Mouse (Mus musculus) myocyte (in vitro differentiated cells): Measurements from ENCODE around the gene Tpgs1. TPM values are rescaled to one million over a fixed set of nuclear protein-coding genes. Genes with fewer than 3 reads are reported as not detected.

Source experiments
- H3K27me3 ChIP-seq: one replicate; pipeline ENCODE4 v1.6.1; 2011; ENCODE audit not compliant: control insufficient read depth, insufficient read depth, insufficient read length
- H3K36me3 ChIP-seq: one replicate; pipeline ENCODE4 v1.6.1; 2011; ENCODE audit not compliant: control insufficient read depth, insufficient read depth
- H3K4me2 ChIP-seq: one replicate; pipeline ENCODE4 v1.6.1; 2011; ENCODE audit warnings: low read depth, control low read depth
- H3K4me3 ChIP-seq: one replicate; pipeline ENCODE4 v1.5.1; 2011; ENCODE audit warnings: mild to moderate bottlenecking, control low read depth, moderate library complexity
- H3K79me2 ChIP-seq: one replicate; pipeline ENCODE4 v1.6.1; 2011; ENCODE audit not compliant: control insufficient read depth, insufficient read depth
- H3ac ChIP-seq: one replicate; pipeline ENCODE4 v1.6.1; 2011; ENCODE audit not compliant: control insufficient read depth, insufficient read length
- CEBPB ChIP-seq: IDR thresholded peaks from 2 replicates; pipeline ENCODE4 v1.6.1; 2011; ENCODE audit warnings: mild to moderate bottlenecking, moderate library complexity; ENCODE audit not compliant: poor library complexity, insufficient read depth, severe bottlenecking
- E2F4 ChIP-seq: IDR thresholded peaks from one replicate; pipeline ENCODE4 v1.6.1; 2011; ENCODE audit warnings: mild to moderate bottlenecking, control low read depth, moderate library complexity; ENCODE audit not compliant: insufficient read depth
- MAX ChIP-seq: IDR thresholded peaks from one replicate; pipeline ENCODE4 v1.6.1; 2011; ENCODE audit warnings: low read depth, mild to moderate bottlenecking, control low read depth
- MYOD1 ChIP-seq, 3 experiments: IDR thresholded peaks; one replicate each; pipeline ENCODE4 v1.6.1; 2011; ENCODE audit warnings: control low read depth in 2 of 3, low read depth in 2 of 3, mild to moderate bottlenecking in 2 of 3, moderate library complexity in 1 of 3; ENCODE audit not compliant: insufficient read length in 2 of 3, control insufficient read depth in 1 of 3
- MYOG ChIP-seq, 3 experiments: IDR thresholded peaks; one replicate each; pipeline ENCODE4 v1.6.1; 2011; ENCODE audit warnings: control low read depth in 2 of 3, low read depth in 2 of 3, mild to moderate bottlenecking in 2 of 3; ENCODE audit not compliant: insufficient read length in 2 of 3, control insufficient read depth in 1 of 3, insufficient read depth in 1 of 3
- POLR2A ChIP-seq: IDR thresholded peaks from one replicate; pipeline ENCODE4 v1.6.1; 2011; ENCODE audit warnings: low read depth, mild to moderate bottlenecking, control low read depth, moderate library complexity; ENCODE audit not compliant: insufficient read length
- POLR2AphosphoS2 ChIP-seq: IDR thresholded peaks from one replicate; pipeline ENCODE4 v1.6.1; 2011; ENCODE audit warnings: low read depth, control low read depth; ENCODE audit not compliant: insufficient read length
- REST ChIP-seq: IDR thresholded peaks from one replicate; pipeline ENCODE4 v1.6.1; 2011; ENCODE audit warnings: mild to moderate bottlenecking, control low read depth, moderate library complexity; ENCODE audit not compliant: insufficient read depth, insufficient read length
- SRF ChIP-seq: IDR thresholded peaks from one replicate; pipeline ENCODE4 v1.6.1; 2011; ENCODE audit warnings: low read depth; ENCODE audit not compliant: control insufficient read depth, insufficient read length
- TCF12 ChIP-seq: IDR thresholded peaks from one replicate; pipeline ENCODE4 v1.6.1; 2011; ENCODE audit warnings: mild to moderate bottlenecking, control low read depth; ENCODE audit not compliant: poor library complexity, insufficient read depth, severe bottlenecking
- TCF3 ChIP-seq: IDR thresholded peaks from one replicate; pipeline ENCODE4 v1.6.1; 2011; ENCODE audit warnings: low read depth, control low read depth; ENCODE audit not compliant: insufficient read length
- USF1 ChIP-seq: IDR thresholded peaks from one replicate; pipeline ENCODE4 v1.6.1; 2011; ENCODE audit warnings: low read depth, mild to moderate bottlenecking, control low read depth, moderate library complexity
- polyA plus RNA-seq: library from polyadenylated mRNA; unstranded; fragments of >200 nt; fragmentation: generic; extraction: Trizol; gene quantifications from one replicate; pipeline ENCODE4 v1.2.1, GENCODE M21; 2012; ENCODE audit warnings: missing spikeins

The Tpgs1 gene
- polyA plus RNA-seq, 1 experiment, result 80.2 TPM

- Histone ChIP-seq H3K4me2 (peak overlapping the region; percentile 100), H3K4me3 (peak overlapping the region; percentile 98), H3K79me2 (peaks cover 42% of the 10 kb centered on the region), H3ac (peak overlapping the region; percentile 15), H3K27me3 (no peaks in the 10 kb centered on the region), H3K36me3 (peaks cover 26% of the 10 kb centered on the region)
- TF ChIP-seq MAX, result no peak
- peak; percentile 59 to 77 (median 71) for TF ChIP-seq MYOD1 (IDR thresholded peaks at IDR 0.05; ENCODE audit: control insufficient read depth in 1 of 3, insufficient read length in 2 of 3, low read depth in 2 of 3)
- TF ChIP-seq TCF12, result peak; percentile 68
- no peak for TF ChIP-seq E2F4
- peak; percentile 23 for TF ChIP-seq POLR2A
- peak; percentile 27 for TF ChIP-seq POLR2AphosphoS2
- TF ChIP-seq USF1, result no peak
- TF ChIP-seq MYOG (IDR thresholded peaks at IDR 0.05; ENCODE audit: control insufficient read depth in 1 of 3, insufficient read depth in 1 of 3, insufficient read length in 2 of 3, low read depth in 2 of 3), result peak in 2 of 3 experiments; percentile 68 to 74
These were observed 13.9 kb downstream of the Tpgs1 start for GRCm38 (mm10) chr10:79682916-79683582.

GRCm38 (mm10) chr10:79683726-79684640 lies 14.8 kb downstream of the Tpgs1 start:
- Histone ChIP-seq H3K79me2 (peaks cover 42% of the 10 kb centered on the region), H3K36me3 (peaks cover 30% of the 10 kb centered on the region), H3K4me3 (peak overlapping the region; percentile 98), H3K4me2 (peak overlapping the region; percentile 100), H3ac (no peak overlapping the region), H3K27me3 (no peaks in the 10 kb centered on the region)
- TF ChIP-seq USF1 (peak; percentile 39), MYOG (IDR thresholded peaks at IDR 0.05; ENCODE audit: control insufficient read depth in 1 of 3, insufficient read depth in 1 of 3, insufficient read length in 2 of 3, low read depth in 2 of 3) (peak; percentile 45 to 92 (median 74)), POLR2AphosphoS2 (peak; percentile 15), MYOD1 (IDR thresholded peaks at IDR 0.05; ENCODE audit: control insufficient read depth in 1 of 3, insufficient read length in 2 of 3, low read depth in 2 of 3) (peak in 2 of 3 experiments; percentile 41 to 78), SRF (no peak), TCF12 (peak; percentile 34)

DNA sequence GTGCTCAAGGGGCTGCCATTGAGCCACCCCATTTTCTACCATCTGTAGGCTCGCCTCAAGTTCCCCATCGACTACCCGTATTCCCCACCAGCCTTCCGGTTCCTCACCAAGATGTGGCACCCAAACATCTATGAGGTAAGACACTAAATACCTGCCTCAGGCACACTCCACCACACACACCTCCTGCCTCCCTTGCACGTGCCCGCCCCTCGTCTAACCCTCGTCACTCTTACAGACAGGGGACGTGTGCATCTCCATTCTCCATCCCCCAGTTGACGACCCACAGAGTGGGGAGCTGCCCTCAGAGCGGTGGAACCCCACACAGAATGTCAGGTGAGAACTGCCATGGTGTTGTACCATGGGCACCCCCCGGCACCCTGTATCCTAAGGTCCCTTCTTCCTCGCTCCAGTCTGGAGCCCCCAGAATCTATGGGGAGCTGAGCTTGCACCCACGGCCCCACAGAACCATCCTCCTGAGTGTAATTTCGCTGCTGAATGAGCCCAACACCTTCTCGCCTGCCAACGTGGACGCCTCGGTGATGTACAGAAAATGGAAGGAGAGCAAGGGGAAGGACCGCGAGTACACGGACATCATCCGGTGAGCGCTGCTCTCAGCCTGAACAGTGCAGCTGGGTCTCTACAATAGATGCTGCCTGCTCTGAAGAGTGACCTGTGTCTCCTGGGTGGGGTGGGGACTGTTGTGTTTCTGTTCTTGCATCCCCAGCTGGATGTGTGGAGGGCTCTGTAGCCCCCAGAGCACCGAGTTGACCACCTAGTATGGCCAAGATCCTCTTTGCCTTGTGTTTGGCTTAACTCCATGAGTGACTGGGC lies 15.8 kb downstream of the Tpgs1 start:
- peak overlapping the region; percentile 98 for H3K4me3 ChIP-seq
- H3K36me3 ChIP-seq, result peaks cover 30% of the 10 kb centered on the region
- H3K79me2 ChIP-seq, result peaks cover 42% of the 10 kb centered on the region
- H3ac ChIP-seq, result no peak overlapping the region
- H3K27me3 ChIP-seq, result no peaks in the 10 kb centered on the region
- TF ChIP-seq POLR2A (peak; percentile 10), USF1 (no peak)
- H3K4me2 ChIP-seq, result peak overlapping the region; percentile 100

DNA sequence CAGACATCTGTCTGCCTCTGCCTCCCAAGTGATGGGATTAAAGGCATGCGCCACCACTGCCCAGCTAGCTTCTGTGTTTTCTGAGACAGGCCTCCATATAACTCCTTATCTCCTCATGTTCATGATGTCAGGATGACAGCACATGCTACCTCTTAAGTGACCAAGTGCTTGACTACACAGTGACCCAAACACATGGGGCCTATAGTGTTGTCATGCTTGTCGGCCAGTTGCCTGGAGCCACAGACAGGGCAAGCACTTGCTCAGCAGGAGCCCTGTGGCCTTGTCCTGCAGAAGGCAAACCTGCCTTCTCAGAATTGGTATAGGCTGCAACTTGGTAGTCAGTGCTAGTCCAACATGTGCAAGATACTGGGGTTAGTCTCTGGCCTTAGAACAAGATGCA lies 17.1 kb downstream of the Tpgs1 start:
- TF ChIP-seq TCF3 (no peak), POLR2AphosphoS2 (peak; percentile 34), MYOD1 (IDR thresholded peaks at IDR 0.05; ENCODE audit: control insufficient read depth in 1 of 3, insufficient read length in 2 of 3, low read depth in 2 of 3) (no peak), TCF12 (no peak), MAX (no peak), USF1 (no peak), POLR2A (peak; percentile 11), REST (no peak), CEBPB (no peak), MYOG (IDR thresholded peaks at IDR 0.05; ENCODE audit: control insufficient read depth in 1 of 3, insufficient read depth in 1 of 3, insufficient read length in 2 of 3, low read depth in 2 of 3) (no peak), E2F4 (no peak), SRF (no peak)
- Histone ChIP-seq H3K4me2 (no peak overlapping the region), H3K27me3 (no peaks in the 10 kb centered on the region), H3K4me3 (no peak overlapping the region), H3K36me3 (peaks cover 30% of the 10 kb centered on the region), H3ac (no peak overlapping the region), H3K79me2 (peaks cover 42% of the 10 kb centered on the region)
